Mouse (Mus musculus): Measurements from ENCODE around the gene Eva1b. TPM values are rescaled to one million over a fixed set of nuclear protein-coding genes. Genes with fewer than 3 reads are reported as not detected.
A peak's percentile ranks its signal among the peaks of the same experiment; 100 is the strongest.

Gene Eva1b
- polyA plus RNA-seq, 1 experiment from 2014 or later: 151 TPM

- 58% methylated on average over 5 of the region's 5 CpGs for WGBS
- Histone ChIP-seq H3K27me3 (replicated peaks; ENCODE audit: insufficient read depth, low read length) (no peaks in the 10 kb centered on the region), H3K27ac (ENCODE audit: low read length) (peak overlapping the region; percentile 73; the same call in 1 of the 2 replicates), H3K36me3 (ENCODE audit: insufficient read depth, low read length) (peaks cover 3% of the 10 kb centered on the region; the same call in 1 of the 2 replicates), H3K9ac (replicated peaks; ENCODE audit: low read depth) (no peak overlapping the region), H3K9me3 (ENCODE audit: low read length) (no peaks in the 10 kb centered on the region), H3K4me3 (ENCODE audit: low read depth, low read length) (no peak overlapping the region), H3K4me2 (replicated peaks; ENCODE audit: low read depth, low read length) (no peak overlapping the region), H3K4me1 (ENCODE audit: insufficient read depth, low read depth, low read length) (peaks cover 6% of the 10 kb centered on the region; the same call in 1 of the 2 replicates)
- ATAC-seq (no peak), DNase-seq (ENCODE audit: low spot score) (no peak)
- peak; percentile 85 for TF ChIP-seq CTCF (IDR thresholded peaks at IDR 0.05)
- TF ChIP-seq EP300 (IDR thresholded peaks at IDR 0.05): no peak
Measured at GRCm38 (mm10) chr4:126156617-126157016, 9.1 kb downstream of the Eva1b start.

GRCm38 (mm10) chr4:126157562-126157961 lies 10.0 kb downstream of the Eva1b start:
- Histone ChIP-seq H3K9ac (replicated peaks; ENCODE audit: low read depth) (no peak overlapping the region), H3K27me3 (replicated peaks; ENCODE audit: insufficient read depth, low read length) (no peaks in the 10 kb centered on the region), H3K9me3 (ENCODE audit: low read length) (no peaks in the 10 kb centered on the region), H3K36me3 (ENCODE audit: insufficient read depth, low read length) (peaks cover 3% of the 10 kb centered on the region; the same call in 1 of the 2 replicates), H3K4me3 (ENCODE audit: low read depth, low read length) (no peak overlapping the region), H3K27ac (ENCODE audit: low read length) (no peak overlapping the region), H3K4me1 (ENCODE audit: insufficient read depth, low read depth, low read length) (peaks cover 6% of the 10 kb centered on the region; the same call in 1 of the 2 replicates), H3K4me2 (replicated peaks; ENCODE audit: low read depth, low read length) (no peak overlapping the region)
- TF ChIP-seq CTCF (IDR thresholded peaks at IDR 0.05): peak; percentile 54
- TF ChIP-seq EP300 (IDR thresholded peaks at IDR 0.05): no peak
- DNase-seq (ENCODE audit: low spot score) (no peak), ATAC-seq (no peak)
- WGBS: 92% methylated on average over 6 of the region's 6 CpGs

GRCm38 (mm10) chr4:126159455-126159854 lies 11.9 kb downstream of the Eva1b start:
- Histone ChIP-seq H3K9me3 (ENCODE audit: low read length) (no peaks in the 10 kb centered on the region), H3K27me3 (replicated peaks; ENCODE audit: insufficient read depth, low read length) (no peaks in the 10 kb centered on the region), H3K4me2 (replicated peaks; ENCODE audit: low read depth, low read length) (no peak overlapping the region), H3K9ac (replicated peaks; ENCODE audit: low read depth) (no peak overlapping the region), H3K36me3 (ENCODE audit: insufficient read depth, low read length) (no peaks in the 10 kb centered on the region; the same call in 1 of the 2 replicates), H3K27ac (ENCODE audit: low read length) (no peak overlapping the region), H3K4me3 (ENCODE audit: low read depth, low read length) (no peak overlapping the region), H3K4me1 (ENCODE audit: insufficient read depth, low read depth, low read length) (peaks cover 16% of the 10 kb centered on the region)
- ATAC-seq (no peak), DNase-seq (ENCODE audit: low spot score) (peak; percentile 53)
- TF ChIP-seq CTCF (IDR thresholded peaks at IDR 0.05) (no peak), EP300 (IDR thresholded peaks at IDR 0.05) (no peak)
- WGBS: 66% methylated on average over 8 of the region's 8 CpGs

- H3K9me3 ChIP-seq (ENCODE audit: low read length): no peaks in the 10 kb centered on the region
- H3K4me1 ChIP-seq (ENCODE audit: insufficient read depth, low read depth, low read length): peaks cover 10% of the 10 kb centered on the region; the same call in 1 of the 2 replicates
- H3K9ac ChIP-seq (replicated peaks; ENCODE audit: low read depth): no peak overlapping the region
- DNase-seq (ENCODE audit: low spot score) (no peak), ATAC-seq (no peak)
- no peak overlapping the region for H3K4me2 ChIP-seq (replicated peaks; ENCODE audit: low read depth, low read length)
- H3K27ac ChIP-seq (ENCODE audit: low read length): no peak overlapping the region
- WGBS: 91% methylated on average over 8 of the region's 8 CpGs
- H3K36me3 ChIP-seq (ENCODE audit: insufficient read depth, low read length): no peaks in the 10 kb centered on the region; the same call in 1 of the 2 replicates
- H3K27me3 ChIP-seq (replicated peaks; ENCODE audit: insufficient read depth, low read length): no peaks in the 10 kb centered on the region
- no peak overlapping the region for H3K4me3 ChIP-seq (ENCODE audit: low read depth, low read length)
- TF ChIP-seq EP300 (IDR thresholded peaks at IDR 0.05) (no peak), CTCF (IDR thresholded peaks at IDR 0.05) (no peak)
Measured at GRCm38 (mm10) chr4:126160981-126161380, 13.4 kb downstream of the Eva1b start.

GRCm38 (mm10) chr4:126161456-126161855 lies 13.9 kb downstream of the Eva1b start:
- H3K4me2 ChIP-seq (replicated peaks; ENCODE audit: low read depth, low read length): no peak overlapping the region
- no peak for DNase-seq (ENCODE audit: low spot score)
- 89% methylated on average over 6 of the region's 6 CpGs for whole genome bisulfite sequencing

GRCm38 (mm10) chr4:126161986-126162385 lies 14.4 kb downstream of the Eva1b start:
- H3K4me2 ChIP-seq (replicated peaks; ENCODE audit: low read depth, low read length): peak overlapping the region; percentile 97
- no peak for ATAC-seq
- H3K4me1 ChIP-seq (ENCODE audit: insufficient read depth, low read depth, low read length): peaks cover 16% of the 10 kb centered on the region; the same call in 1 of the 2 replicates
- TF ChIP-seq EP300 (IDR thresholded peaks at IDR 0.05) (no peak), CTCF (IDR thresholded peaks at IDR 0.05) (no peak)
- peaks cover 7% of the 10 kb centered on the region; the same call in 1 of the 2 replicates for H3K36me3 ChIP-seq (ENCODE audit: insufficient read depth, low read length)
- H3K27me3 ChIP-seq (replicated peaks; ENCODE audit: insufficient read depth, low read length): no peaks in the 10 kb centered on the region
- H3K27ac ChIP-seq (ENCODE audit: low read length): no peak overlapping the region
- no peak for DNase-seq (ENCODE audit: low spot score)
- peak overlapping the region; percentile 53 for H3K4me3 ChIP-seq (ENCODE audit: low read depth, low read length)
- no peak overlapping the region for H3K9ac ChIP-seq (replicated peaks; ENCODE audit: low read depth)
- 66% methylated on average over 9 of the region's 9 CpGs for WGBS
- H3K9me3 ChIP-seq (ENCODE audit: low read length): no peaks in the 10 kb centered on the region

More at GRCm38 (mm10) chr4:126161456-126161855, 13.9 kb downstream of the Eva1b start:
- H3K36me3 ChIP-seq (ENCODE audit: insufficient read depth, low read length): peaks cover 3% of the 10 kb centered on the region; the same call in 1 of the 2 replicates
- no peaks in the 10 kb centered on the region for H3K27me3 ChIP-seq (replicated peaks; ENCODE audit: insufficient read depth, low read length)
- no peaks in the 10 kb centered on the region for H3K9me3 ChIP-seq (ENCODE audit: low read length)
- no peak overlapping the region for H3K27ac ChIP-seq (ENCODE audit: low read length)
- TF ChIP-seq EP300 (IDR thresholded peaks at IDR 0.05): no peak
- TF ChIP-seq CTCF (IDR thresholded peaks at IDR 0.05): no peak
- no peak overlapping the region for H3K4me3 ChIP-seq (ENCODE audit: low read depth, low read length)
- no peak overlapping the region for H3K9ac ChIP-seq (replicated peaks; ENCODE audit: low read depth)
- peaks cover 13% of the 10 kb centered on the region; the same call in 1 of the 2 replicates for H3K4me1 ChIP-seq (ENCODE audit: insufficient read depth, low read depth, low read length)
- no peak for ATAC-seq

All from lung, postnatal 0 days (tissue).